Mouse (Mus musculus): Measurements from ENCODE around the gene Prtn3.

Gene Prtn3

GRCm38 (mm10) chr10:79874290-79874862 is at the start of gene Prtn3, which contains the start of gene Plppr3:
Prtn3 (plus strand) TSS chr10:79874476.
Plppr3 (minus strand) TSS chr10:79874634.
- 1% methylated on average over 57 of the region's 57 CpGs for WGBS

GRCm38 (mm10) chr10:79831583-79831982 is 42.7 kb upstream of the Prtn3 start:
- WGBS = 90% methylated on average over 3 of the region's 3 CpGs

- 65% methylated on average over 7 of the region's 7 CpGs for WGBS
These were observed 42.1 kb upstream of the Prtn3 start for GRCm38 (mm10) chr10:79832026-79832785.

- WGBS = 87% methylated on average over 9 of the region's 9 CpGs
These were observed 41.5 kb upstream of the Prtn3 start for GRCm38 (mm10) chr10:79832786-79833181.

GRCm38 (mm10) chr10:79834769-79835398 is 39.4 kb upstream of the Prtn3 start:
- 20% methylated on average over 9 of the region's 9 CpGs for WGBS

GRCm38 (mm10) chr10:79836918-79837317 is 37.4 kb upstream of the Prtn3 start:
- WGBS = 92% methylated on average over 3 of the region's 3 CpGs

- WGBS = 79% methylated on average over 2 of the region's 2 CpGs
These were observed 36.1 kb upstream of the Prtn3 start for GRCm38 (mm10) chr10:79838151-79838550.

- WGBS = 95% methylated on average over 3 of the region's 3 CpGs
These were observed 34.2 kb upstream of the Prtn3 start for GRCm38 (mm10) chr10:79840091-79840490.

- WGBS = 4% methylated on average over 24 of the region's 24 CpGs
These were observed 33.4 kb upstream of the Prtn3 start for GRCm38 (mm10) chr10:79840644-79841551.

GRCm38 (mm10) chr10:79842322-79842721 is 32.0 kb upstream of the Prtn3 start:
- 68% methylated on average over 3 of the region's 3 CpGs for WGBS

- WGBS = 50% methylated on average over 6 of the region's 6 CpGs
These were observed 30.8 kb upstream of the Prtn3 start for GRCm38 (mm10) chr10:79843476-79843875.

- 83% methylated on average over 5 of the region's 5 CpGs for WGBS
These were observed 27.7 kb upstream of the Prtn3 start for GRCm38 (mm10) chr10:79846553-79846952.

- 78% methylated on average over 8 of the region's 8 CpGs for WGBS
These were observed 24.2 kb upstream of the Prtn3 start for GRCm38 (mm10) chr10:79849941-79850628.

- 80% methylated on average over 3 of the region's 3 CpGs for WGBS
These were observed 22.6 kb upstream of the Prtn3 start for GRCm38 (mm10) chr10:79851653-79852052.

- 37% methylated on average over 9 of the region's 9 CpGs for WGBS
These were observed 22.0 kb upstream of the Prtn3 start for GRCm38 (mm10) chr10:79852107-79852789.

GRCm38 (mm10) chr10:79852827-79853226 is 21.4 kb upstream of the Prtn3 start:
- WGBS = 33% methylated on average over 8 of the region's 8 CpGs

GRCm38 (mm10) chr10:79853392-79853791 is 20.9 kb upstream of the Prtn3 start:
- WGBS = 2% methylated on average over 15 of the region's 15 CpGs

- WGBS = under 1% methylated on average over 75 of the region's 75 CpGs
These were observed 20.1 kb upstream of the Prtn3 start, which contains the start of gene Ptbp1 for GRCm38 (mm10) chr10:79853860-79854795. Ptbp1 (plus strand) TSS chr10:79854427.

- WGBS = under 1% methylated on average over 83 of the region's 83 CpGs
These were observed 19.3 kb upstream of the Prtn3 start for GRCm38 (mm10) chr10:79854801-79855541.

Data from cerebral cortex, adult 2 months (tissue).